Mouse (Mus musculus) left cerebral cortex, adult 18-20 months (tissue): ENCODE results near the gene Atp8b3. TPM values are rescaled to one million over a fixed set of nuclear protein-coding genes. Genes with fewer than 3 reads are reported as not detected.

Experiments used
- DNase-seq, 2 experiments: peaks; one replicate each; pipeline ENCODE4 v3.0.0; 2021 to 2022; ENCODE audit warnings: low spot score in 2 of 2, mixed read lengths in 1 of 2
- total RNA-seq, 2 experiments: library from RNA; stranded (reverse); gene quantifications; 2 replicates each; pipeline ENCODE4 v1.2.3; 2021

Gene Atp8b3
- total RNA-seq, 2 experiments from 2014 or later, result 0.12 to 0.21 TPM

- no peak for DNase-seq
These were observed 6.1 kb downstream of the Atp8b3 start for GRCm38 (mm10) chr10:80532783-80533182.

DNA sequence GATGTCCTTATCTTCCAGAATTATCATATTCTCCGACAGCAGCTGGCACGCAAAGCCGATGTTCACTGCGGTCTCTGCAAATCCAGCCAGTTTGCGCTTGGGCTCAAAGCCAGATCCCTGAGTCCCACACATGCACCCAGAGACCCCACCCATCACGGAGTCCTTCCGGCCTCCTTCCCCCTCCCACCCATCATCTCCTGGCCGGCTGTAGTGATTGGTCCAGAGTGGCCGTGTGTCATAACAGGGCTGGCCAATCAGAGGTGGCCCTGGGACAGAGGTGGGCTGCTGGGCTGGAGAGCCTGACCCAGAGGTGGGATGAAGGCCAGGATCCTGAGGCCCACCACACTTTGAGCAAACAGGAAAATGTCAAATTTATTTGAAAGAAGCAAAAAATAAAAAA is 12.8 kb downstream of the Atp8b3 start:
- DNase-seq, result no peak

GRCm38 (mm10) chr10:80523299-80523698 is 15.6 kb downstream of the Atp8b3 start:
- DNase-seq, result no peak

DNA sequence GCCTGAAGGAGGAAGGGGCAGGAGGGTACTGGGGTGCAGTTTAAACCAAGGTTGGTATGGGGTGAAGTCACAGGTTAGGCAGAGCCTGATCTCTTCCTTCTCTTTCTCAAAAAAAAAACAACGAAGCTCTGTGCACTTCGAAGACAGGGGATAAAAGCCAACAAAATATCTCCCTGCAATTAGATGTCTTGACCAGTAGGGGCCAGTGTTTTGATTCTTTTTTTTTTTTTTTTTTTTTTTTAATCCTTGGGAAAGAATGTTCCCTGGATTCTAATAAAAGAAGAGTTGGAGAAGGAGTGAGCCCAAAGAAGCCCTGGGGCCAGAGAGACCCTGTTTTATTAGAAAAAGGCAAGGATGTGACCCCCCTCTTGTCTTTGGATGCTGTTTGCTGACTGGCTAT is 19.6 kb downstream of the Atp8b3 start:
- DNase-seq, result no peak

- DNase-seq, result no peak
These were observed 25.2 kb downstream of the Atp8b3 start for GRCm38 (mm10) chr10:80513739-80514138.

- DNase-seq, result no peak
These were observed 28.7 kb downstream of the Atp8b3 start for GRCm38 (mm10) chr10:80510273-80510660.

DNA sequence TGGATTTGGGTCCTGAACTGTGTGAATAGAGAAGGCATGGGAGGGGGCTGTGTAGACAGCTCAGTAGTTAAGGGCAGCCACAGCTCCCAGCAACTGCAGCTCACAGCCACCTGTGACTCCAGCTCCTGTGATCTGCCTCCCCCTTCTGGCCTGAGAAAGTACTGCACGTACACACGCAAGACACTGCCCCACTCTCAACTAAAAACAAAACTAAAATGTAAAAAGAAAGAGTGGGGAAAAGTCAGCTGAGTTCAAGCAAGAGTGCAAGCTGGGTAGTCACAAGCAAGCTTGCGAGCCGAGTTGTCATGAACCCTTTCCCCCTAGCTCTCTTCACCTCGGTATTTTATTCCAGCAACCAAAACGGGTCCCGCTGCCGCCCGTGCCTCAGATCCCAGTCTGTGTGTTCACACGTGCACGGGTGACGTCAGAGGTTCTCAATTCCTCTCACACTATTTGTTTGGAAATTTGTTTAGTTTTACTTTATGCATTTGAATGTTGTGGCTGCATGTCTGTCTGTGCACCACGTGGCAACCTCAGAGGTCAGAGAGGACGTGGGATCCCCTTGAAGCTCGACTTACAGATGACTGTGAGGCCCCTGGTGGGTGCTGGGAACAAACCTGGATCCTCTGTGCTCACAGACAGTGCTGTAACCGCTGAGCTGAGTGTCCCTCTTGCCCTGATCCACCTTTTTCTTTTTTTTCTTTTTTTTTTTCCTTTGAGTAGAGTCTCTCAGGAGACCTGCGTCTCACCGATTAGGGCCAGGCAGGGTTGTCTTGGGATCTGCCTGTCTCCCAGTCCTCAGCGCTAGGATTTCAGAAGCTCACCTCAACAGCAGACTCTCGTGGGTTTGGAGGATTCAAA is 29.3 kb downstream of the Atp8b3 start:
- DNase-seq, result peak; percentile 74 to 88

DNA sequence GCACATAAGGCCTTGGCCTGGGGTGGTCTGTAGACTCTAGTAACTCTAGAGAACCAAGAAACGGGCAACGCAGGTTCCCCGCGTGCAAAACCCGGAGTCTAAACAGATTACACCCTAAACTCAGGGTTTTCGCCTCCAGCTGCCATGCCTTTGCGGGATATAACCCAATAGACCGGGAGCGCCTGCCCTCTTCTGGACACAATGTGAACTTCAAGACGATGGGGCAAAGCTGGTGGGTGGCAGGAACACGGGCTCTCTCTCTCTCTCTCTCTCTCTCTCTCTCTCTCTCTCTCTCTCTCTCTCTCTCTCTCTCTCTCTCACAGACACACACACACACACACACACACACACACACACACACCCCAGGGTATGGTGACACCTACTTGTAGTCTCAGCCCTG is 32.7 kb downstream of the Atp8b3 start:
- DNase-seq, result peak; percentile 35 to 71

DNA sequence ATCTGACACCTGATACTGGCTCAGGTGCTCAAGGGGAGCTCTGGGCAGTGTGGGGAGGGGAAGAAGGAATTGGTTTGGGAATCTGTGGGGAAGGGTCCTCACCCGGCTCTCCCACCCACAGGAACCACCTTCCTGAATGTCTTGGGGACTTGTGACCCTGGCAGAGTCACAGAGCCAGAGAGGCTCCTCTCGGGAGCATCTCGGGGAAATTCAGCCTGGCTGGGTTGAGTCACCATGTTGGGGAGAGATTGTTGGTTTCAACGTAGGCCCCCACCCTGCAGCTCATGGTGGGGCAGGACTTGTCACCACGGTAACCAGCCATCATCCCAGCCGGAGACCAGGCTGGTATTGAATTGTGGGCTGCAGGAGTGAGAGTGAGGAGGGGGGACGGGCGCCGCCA is 34.2 kb downstream of the Atp8b3 start:
- DNase-seq, result no peak

GRCm38 (mm10) chr10:80503599-80504220 is 35.2 kb downstream of the Atp8b3 start:
- DNase-seq, result no peak

DNA sequence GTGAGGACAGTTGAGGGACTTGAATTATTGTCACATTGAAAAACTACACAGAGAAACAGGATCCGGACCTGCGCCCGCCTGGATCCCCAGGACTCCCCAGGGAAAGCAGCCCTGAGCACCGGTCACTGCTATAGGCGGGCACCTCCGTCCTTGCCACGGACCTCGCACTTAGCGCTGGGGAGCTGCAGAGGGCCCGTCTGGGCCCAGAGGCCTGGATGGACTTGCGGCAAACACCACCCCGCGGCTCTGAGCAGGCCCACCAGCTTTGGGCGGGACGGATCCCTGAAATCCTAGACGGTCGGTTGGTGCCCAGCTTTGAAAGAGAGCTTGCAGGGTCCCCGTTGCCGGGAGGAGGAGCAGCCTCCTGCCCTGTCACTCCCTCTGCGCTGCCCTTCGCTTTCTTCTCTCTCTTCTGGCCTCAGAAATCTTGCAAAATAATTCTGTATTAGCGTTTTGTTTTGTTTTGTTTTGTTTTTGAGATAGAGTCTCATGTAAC is 36.1 kb downstream of the Atp8b3 start:
- no peak for DNase-seq

DNA sequence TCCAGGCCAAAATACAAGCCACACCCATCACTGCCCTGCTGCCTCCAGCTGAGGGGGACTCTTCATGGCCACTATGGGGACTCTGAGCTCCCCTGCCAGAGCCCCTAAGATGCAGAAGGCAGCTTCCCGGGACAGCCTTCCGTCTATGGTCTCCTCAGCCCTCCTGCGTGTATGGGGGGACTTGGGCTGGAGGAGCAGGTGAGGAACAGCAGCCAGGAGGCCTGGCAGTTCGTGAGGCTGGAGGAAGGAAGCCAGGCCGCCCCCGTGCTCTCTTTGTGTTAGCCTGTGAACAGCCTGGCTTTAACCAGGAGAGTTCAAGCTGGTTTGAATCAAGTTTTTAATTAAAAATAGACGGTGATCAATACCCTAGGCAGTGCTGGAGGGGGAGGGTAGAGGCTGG is 36.6 kb downstream of the Atp8b3 start:
- no peak for DNase-seq

DNA sequence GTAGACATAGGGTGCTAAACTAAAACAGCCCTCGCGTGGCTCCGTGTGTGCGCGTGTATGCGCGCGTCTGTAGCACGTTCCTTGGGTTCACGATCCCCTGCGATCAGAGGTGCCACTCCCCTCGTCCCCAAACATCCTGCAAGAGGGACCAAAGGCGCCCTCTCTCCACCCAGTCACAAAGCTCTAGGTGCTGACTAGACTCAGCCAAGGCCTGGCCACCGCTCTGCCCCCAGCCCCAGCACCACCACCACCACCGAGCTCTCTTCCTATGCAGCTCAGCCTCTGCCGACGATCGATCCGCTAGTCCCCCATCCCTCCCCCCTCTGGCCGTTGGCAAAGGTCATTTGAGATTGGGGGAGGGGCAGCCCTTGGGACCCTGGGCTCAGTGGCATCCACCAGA is 42.5 kb downstream of the Atp8b3 start:
- no peak for DNase-seq

DNA sequence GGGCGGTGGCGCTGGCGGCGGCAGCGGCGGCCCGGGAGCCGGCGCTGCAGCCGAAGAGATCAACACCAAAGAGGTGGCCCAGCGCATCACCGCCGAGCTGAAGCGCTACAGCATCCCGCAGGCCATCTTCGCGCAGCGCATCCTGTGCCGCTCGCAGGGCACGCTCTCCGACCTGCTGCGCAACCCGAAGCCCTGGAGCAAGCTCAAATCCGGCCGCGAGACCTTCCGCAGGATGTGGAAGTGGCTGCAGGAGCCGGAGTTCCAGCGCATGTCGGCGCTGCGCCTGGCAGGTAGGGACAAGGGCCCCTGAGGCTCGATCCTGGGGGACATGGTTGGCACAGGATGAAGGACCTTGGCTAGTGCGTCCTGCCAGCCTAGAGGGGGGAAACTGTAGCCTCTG is 43.0 kb downstream of the Atp8b3 start:
- no peak for DNase-seq

DNA sequence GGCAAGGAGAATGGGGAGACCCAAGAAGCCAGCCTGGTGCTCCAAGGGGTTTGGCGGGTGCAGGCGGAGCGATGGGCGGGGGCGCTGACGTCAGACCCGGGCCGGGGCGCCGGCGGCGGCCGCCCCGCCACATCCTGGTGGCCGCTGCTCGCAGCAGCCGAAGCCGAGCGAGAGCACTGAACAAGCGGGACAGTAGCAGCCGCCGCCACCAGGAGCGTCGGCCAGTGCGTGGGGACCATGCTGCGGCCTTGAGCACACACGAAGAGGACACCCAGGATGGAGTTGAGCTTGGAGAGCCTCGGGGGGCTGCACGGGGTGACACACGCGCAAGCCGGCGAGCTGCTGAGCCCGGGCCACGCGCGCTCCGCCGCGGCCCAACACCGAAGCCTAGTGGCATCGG is 44.2 kb downstream of the Atp8b3 start, which contains the start of gene Onecut3:
Onecut3 (plus strand) TSS at position 104 of the 400 bp plus-strand sequence.
- no peak for DNase-seq

- DNase-seq, result no peak
These were observed 48.9 kb downstream of the Atp8b3 start for GRCm38 (mm10) chr10:80490051-80490450.

DNA sequence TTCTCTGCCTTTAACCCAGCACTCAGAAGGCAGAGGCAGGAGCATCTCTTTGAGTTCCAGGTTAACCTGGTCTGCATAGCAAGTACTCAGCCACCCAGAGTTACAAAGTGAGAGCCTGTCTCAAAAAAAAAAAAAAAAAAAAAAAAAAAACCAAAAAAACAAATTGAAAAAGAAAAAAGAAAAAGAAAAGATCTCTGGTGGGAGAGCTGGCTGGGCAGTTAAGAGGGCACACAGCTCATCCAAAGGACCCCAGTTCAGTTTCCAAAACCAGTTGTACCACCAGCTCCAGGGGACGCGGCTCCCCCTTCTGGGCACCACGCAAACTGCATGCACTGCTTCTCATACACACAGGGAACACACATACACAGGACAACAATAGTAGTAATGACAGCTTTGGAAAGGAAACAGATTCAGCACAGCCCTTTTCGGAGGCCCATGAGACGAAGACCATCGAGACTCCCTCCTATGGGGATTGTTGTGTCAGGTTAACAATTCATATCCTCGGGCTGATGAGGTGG is 52.0 kb downstream of the Atp8b3 start:
- DNase-seq, result no peak

DNA sequence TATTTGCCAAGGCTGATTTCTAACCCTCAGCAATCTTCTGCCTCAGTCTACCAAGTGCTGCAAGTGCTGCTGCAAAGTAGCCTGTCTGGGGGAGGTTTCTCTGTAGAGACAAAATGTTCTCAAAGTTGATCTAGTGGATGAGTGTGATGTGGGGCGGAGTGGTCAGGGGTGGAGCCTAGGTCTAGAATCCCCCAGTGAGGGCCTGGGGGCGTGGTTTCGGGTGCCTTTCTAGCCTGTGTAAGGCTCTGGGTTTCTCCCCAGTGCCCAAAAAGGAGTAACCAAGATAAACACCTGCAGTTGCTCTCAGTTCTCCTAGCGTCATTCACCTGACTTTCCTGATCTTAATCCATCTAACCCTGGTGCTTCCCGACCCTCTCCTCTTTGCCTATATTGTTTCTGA is 57.9 kb downstream of the Atp8b3 start:
- DNase-seq, result no peak

DNA sequence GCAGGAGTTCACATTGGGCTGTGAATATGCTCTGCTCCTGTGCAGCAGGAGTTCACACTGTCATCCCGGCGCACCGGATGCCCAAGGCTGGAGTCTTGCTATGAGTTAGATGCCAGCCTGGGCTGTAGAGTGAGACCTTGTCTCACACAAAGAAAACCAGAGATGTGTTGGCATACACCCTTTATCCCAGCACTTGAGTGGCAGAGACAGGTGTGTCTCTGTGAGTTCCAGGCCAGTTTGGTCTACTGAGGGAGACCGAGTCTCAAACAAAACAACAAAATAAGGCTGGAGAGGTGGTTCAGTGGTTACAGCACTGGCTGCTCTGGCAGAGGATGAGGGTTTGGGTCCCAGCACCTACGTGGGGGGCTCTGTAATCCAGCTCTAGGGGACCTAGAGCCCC is 60.4 kb downstream of the Atp8b3 start:
- no peak for DNase-seq

DNA sequence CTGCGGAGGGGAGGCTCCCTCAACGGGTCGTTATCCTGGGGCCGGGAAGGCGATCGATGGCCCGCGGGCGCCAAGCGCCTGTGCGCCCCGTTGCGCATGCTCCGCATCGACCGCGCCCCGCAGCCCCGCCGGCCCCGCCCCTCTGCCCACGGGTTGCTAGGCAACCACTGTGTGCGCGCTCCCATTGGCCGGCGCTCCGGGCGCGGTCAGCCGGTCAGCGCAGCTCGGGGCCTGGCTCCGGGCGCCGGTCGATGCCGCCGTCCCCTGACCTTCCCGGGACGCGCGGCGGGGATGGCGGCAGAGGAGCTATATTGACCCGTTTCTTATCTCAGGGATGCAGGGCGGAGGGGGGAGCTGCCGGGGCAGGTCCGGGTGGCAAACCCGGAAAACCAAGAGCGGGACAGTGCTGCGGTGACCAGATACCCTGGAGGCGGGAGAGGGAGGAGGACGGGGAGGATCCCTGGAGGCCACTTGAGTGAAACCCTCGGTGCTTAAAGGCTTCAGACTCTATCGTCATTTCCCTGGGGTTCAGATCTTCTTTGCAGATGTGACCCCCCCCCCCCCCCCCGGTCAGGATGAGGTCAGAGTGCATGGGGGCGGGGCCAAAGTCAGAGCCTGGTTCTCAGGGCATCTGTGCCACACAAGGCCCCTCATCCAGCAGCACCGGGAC is 63.5 kb downstream of the Atp8b3 start:
- peak; percentile 88 to 90 for DNase-seq
